Mouse (Mus musculus): ENCODE data around the gene Btk.

DNA sequence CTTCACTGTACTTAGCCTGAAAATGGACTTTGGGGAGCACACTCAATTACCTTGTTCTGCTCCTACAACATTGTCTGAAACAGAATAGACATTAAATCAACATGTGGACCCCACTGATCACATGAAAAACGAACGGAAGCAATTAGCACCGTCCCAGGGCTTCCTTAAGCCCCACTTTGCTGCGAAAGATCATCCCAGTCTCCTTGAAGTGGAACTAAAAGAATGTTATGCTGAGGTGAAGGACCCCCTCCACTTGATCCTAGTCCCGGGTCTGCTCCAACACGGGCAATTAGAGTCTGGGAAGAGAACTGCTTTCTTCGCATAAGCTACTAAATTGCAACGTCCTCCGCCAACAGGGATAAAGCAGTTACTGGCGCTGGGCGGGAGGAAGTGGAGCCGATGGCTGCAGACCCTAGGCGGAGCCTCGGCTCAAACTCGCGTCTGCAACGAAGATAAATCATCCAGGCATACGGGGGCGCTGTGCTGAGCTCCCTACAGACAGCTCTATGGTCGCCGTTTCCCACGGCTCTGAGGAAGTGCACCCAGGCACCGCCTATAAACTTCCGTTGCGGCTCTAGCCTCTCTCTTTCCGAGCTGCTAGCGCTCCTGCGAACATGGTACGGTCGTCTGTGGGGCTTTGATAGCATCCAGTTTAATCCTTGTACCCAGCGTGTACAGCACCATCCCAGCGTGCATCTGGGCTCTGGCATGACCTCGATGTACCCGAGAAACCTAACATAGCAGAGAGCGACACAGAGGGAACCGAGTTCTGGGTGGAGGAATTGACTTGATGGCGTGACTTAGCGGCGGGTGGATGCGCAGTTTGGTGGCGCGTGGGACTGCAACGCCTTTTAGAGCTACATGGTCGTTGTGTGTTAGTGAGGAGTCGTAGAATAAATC is 2.0 kb upstream of the Btk start, which contains the start of gene Rpl36a:
- TF ChIP-seq POLR2A (IDR thresholded peaks at IDR 0.05; ENCODE audit: low read depth, low read length) (peak; percentile 99), MAX (IDR thresholded peaks at IDR 0.05; ENCODE audit: low read length) (peak; percentile 91), SIN3A (IDR thresholded peaks at IDR 0.05; ENCODE audit: low read length) (peak; percentile 39; the same call in 1 of the 2 replicates), CTCF (conservative IDR thresholded peaks at IDR 0.05 in 1 of 2, IDR thresholded peaks at IDR 0.05 in 1 of 2; ENCODE audit: low read depth in 2 of 2, low read length in 2 of 2) (peak; percentile 25 to 68; a peak in 3 of 4 replicates), MXI1 (IDR thresholded peaks at IDR 0.05; ENCODE audit: low read depth, low read length) (peak; percentile 77), TCF12 (IDR thresholded peaks at IDR 0.05; ENCODE audit: low read depth, low read length) (peak; percentile 91)
